Mouse (Mus musculus): ENCODE results near the gene Tnni3. TPM values are rescaled to one million over a fixed set of nuclear protein-coding genes. Genes with fewer than 3 reads are reported as not detected.
A peak's percentile ranks its signal among the peaks of the same experiment; 100 is the strongest.

Gene Tnni3
- polyA plus RNA-seq, 1 experiment from 2014 or later = 2.2 TPM

DNA sequence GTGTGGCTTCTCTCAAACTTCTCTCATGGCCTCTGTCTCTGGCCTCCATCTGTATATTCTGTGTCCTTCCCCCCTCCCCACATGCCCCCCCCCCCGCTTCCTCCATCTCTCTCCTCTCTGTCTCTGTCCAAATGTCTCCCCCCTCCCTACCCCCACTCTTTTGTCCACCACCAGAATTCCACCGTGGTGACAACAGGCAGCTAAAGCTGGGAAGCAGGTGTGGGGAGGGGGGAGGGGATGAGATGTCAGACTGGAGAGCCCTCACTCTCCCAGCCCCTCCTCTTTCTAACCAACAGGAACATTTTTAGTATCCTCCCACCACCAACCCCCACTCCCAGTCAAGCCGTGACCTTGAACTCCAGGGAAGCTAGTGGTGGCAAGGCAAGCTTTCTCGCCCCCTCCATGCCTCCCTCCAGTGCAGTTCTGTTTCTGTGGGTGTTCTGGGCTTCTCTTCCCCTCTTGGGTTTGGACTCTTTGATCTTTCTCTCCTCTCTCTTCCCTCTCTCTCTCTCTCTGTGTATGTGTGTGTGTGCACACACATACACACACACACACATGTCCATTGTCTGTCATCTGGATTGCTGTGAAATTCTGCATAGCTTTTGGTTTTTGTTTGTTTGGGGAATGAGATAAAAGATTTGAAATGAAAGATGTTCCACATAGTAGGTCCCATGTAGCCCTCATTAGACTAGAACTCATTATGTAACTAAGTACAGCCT lies 7.5 kb downstream of the Tnni3 start, which contains the start of gene Tnnt1:
Gene Tnnt1 (minus strand): TSS at position 51 of the 719 bp plus-strand sequence.
- Histone ChIP-seq H3K36me3 (no peaks in the 10 kb centered on the region), H3K4me1 (peaks cover 27% of the 10 kb centered on the region), H3K27me3 (peaks cover 18% of the 10 kb centered on the region), H3K27ac (no peak within 1 kb of the TSS), H3K9ac (no peak within 1 kb of the TSS), H3K4me2 (replicated peaks) (no peak within 1 kb of the TSS; the same call in 1 of the 2 replicates), H3K9me3 (replicated peaks) (no peaks in the 10 kb centered on the region), H3K4me3 (no peak within 1 kb of the TSS)
- 15% methylated on average over 4 of the region's 4 CpGs for WGBS
- ATAC-seq (ENCODE audit: low FRiP score) = 0 out of 2 replicates have a peak, but pooled peaks have one; percentile 35

- peak; percentile 41 for ATAC-seq (ENCODE audit: low FRiP score)
- no peak overlapping the region; the same call in 1 of the 2 replicates for H3K4me2 ChIP-seq (replicated peaks)
Observed at GRCm38 (mm10) chr7:4515853-4516252, 8.2 kb downstream of the Tnni3 start.

GRCm38 (mm10) chr7:4513829-4514712 lies 10.0 kb downstream of the Tnni3 start:
- Histone ChIP-seq H3K4me3 (no peak overlapping the region; the same call in 1 of the 2 replicates), H3K4me2 (replicated peaks) (no peak overlapping the region), H3K9ac (peak overlapping the region; percentile 27), H3K27me3 (peaks cover under 1% of the 10 kb centered on the region; the same call in 1 of the 2 replicates), H3K27ac (no peak overlapping the region), H3K9me3 (replicated peaks) (no peaks in the 10 kb centered on the region), H3K36me3 (no peaks in the 10 kb centered on the region), H3K4me1 (peaks cover 22% of the 10 kb centered on the region)
- no peak for ATAC-seq (ENCODE audit: low FRiP score)
- WGBS = 62% methylated on average over 6 of the region's 6 CpGs

More at GRCm38 (mm10) chr7:4515853-4516252, 8.2 kb downstream of the Tnni3 start:
- no peak overlapping the region for H3K9ac ChIP-seq
- peaks cover 20% of the 10 kb centered on the region for H3K4me1 ChIP-seq
- no peak overlapping the region for H3K4me3 ChIP-seq
- no peaks in the 10 kb centered on the region for H3K9me3 ChIP-seq (replicated peaks)
- no peaks in the 10 kb centered on the region for H3K36me3 ChIP-seq
- WGBS = 59% methylated on average over 6 of the region's 6 CpGs
- peaks cover 12% of the 10 kb centered on the region for H3K27me3 ChIP-seq
- H3K27ac ChIP-seq = no peak overlapping the region

- Histone ChIP-seq H3K27me3 (peaks cover 9% of the 10 kb centered on the region), H3K4me1 (peaks cover 22% of the 10 kb centered on the region), H3K36me3 (no peaks in the 10 kb centered on the region), H3K9ac (no peak overlapping the region), H3K27ac (no peak overlapping the region), H3K4me2 (replicated peaks) (no peak overlapping the region), H3K4me3 (no peak overlapping the region), H3K9me3 (replicated peaks) (no peaks in the 10 kb centered on the region)
- no peak for ATAC-seq (ENCODE audit: low FRiP score)
- 32% methylated on average over 13 of the region's 13 CpGs for WGBS
Observed at GRCm38 (mm10) chr7:4513236-4513635, 10.8 kb downstream of the Tnni3 start.

GRCm38 (mm10) chr7:4511489-4512224 lies 12.4 kb downstream of the Tnni3 start:
- Histone ChIP-seq H3K9me3 (replicated peaks) (no peaks in the 10 kb centered on the region), H3K4me1 (peaks cover 20% of the 10 kb centered on the region), H3K9ac (no peak overlapping the region), H3K36me3 (no peaks in the 10 kb centered on the region), H3K27me3 (peaks cover 9% of the 10 kb centered on the region), H3K4me3 (no peak overlapping the region), H3K4me2 (replicated peaks) (no peak overlapping the region), H3K27ac (no peak overlapping the region)
- no peak for ATAC-seq (ENCODE audit: low FRiP score)
- 75% methylated on average over 8 of the region's 8 CpGs for WGBS

DNA sequence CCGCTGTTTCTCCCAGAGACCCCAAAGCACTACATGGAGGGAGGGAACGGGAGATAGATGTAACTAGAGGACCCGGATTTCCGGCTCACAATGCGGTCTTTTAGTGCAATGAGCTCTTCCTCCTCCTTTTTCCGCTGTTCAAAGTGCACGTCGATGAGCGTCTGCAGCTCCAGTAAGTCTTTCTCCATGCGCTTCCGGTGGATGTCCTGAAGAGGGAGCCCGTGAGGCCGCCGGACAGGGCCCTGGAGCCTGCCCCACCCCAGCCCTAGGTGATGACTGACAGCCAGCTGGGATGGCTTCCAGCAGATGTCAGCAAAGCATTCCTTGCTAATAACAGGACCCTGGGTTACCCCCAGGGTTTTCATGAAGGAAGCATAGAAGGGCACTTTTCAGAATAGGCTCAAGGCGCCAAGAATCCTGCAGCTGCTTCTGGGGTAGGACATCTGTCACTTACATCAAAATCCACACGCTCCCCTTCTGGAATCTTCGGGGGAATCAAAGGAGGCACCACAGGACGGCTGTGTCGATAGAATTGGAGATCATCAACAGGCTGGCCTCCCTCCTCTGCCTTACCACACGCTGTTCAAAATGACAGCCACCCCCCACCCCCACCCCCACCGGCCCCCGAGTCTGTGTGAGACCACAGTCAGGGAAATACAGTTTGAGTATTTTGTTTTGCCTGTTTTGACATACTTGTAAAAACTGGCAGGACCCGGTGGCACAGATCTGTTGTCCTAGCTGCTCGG lies 14.0 kb downstream of the Tnni3 start:
- peak; percentile 85 for ATAC-seq (ENCODE audit: low FRiP score)

DNA sequence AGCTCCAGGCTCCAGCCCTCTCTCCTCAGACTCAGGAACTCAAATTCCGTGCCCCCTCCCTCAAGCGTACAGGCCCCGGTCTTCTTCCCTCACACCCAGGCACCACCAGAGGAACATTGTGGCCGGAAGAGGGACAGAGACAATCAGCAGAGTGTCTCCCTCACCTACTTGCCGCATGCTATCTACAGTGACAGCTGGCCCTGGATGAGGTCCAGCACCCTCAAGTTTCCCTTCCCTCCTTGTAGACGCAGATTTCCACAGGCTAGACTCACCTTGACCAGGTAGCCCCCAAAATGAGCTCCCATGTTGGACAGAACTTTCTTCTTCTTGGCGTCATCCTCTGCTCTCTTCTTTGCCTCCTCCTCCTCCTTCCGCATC lies 15.3 kb downstream of the Tnni3 start:
- Histone ChIP-seq H3K27ac (no peak overlapping the region), H3K36me3 (no peaks in the 10 kb centered on the region), H3K4me1 (peaks cover 4% of the 10 kb centered on the region; the same call in 1 of the 2 replicates), H3K9ac (no peak overlapping the region), H3K9me3 (replicated peaks) (no peaks in the 10 kb centered on the region), H3K4me2 (replicated peaks) (no peak overlapping the region), H3K27me3 (peaks cover 9% of the 10 kb centered on the region), H3K4me3 (no peak overlapping the region)
- WGBS = 88% methylated on average over 8 of the region's 8 CpGs
- no peak for ATAC-seq (ENCODE audit: low FRiP score)

More for the DNA sequence above, 14.0 kb downstream of the Tnni3 start:
- H3K36me3 ChIP-seq = no peaks in the 10 kb centered on the region
- 0 out of 2 replicates have a peak overlapping the region, but pooled peaks have one; percentile 4 for H3K9ac ChIP-seq
- no peak overlapping the region for H3K4me3 ChIP-seq
- WGBS = 11% methylated on average over 24 of the region's 24 CpGs
- H3K9me3 ChIP-seq (replicated peaks) = no peaks in the 10 kb centered on the region
- no peak overlapping the region; the same call in 1 of the 2 replicates for H3K4me2 ChIP-seq (replicated peaks)
- peaks cover 9% of the 10 kb centered on the region for H3K27me3 ChIP-seq
- H3K27ac ChIP-seq = peak overlapping the region; percentile 40; the same call in 1 of the 2 replicates
- peaks cover 10% of the 10 kb centered on the region; the same call in 1 of the 2 replicates for H3K4me1 ChIP-seq

- peaks cover 4% of the 10 kb centered on the region; the same call in 1 of the 2 replicates for H3K4me1 ChIP-seq
- H3K4me2 ChIP-seq (replicated peaks) = no peak overlapping the region
- H3K36me3 ChIP-seq = no peaks in the 10 kb centered on the region
- no peak overlapping the region for H3K4me3 ChIP-seq
- WGBS = 74% methylated on average over 30 of the region's 32 CpGs
- no peak for ATAC-seq (ENCODE audit: low FRiP score)
- H3K27me3 ChIP-seq = peaks cover 9% of the 10 kb centered on the region
- no peak overlapping the region for H3K9ac ChIP-seq
- H3K27ac ChIP-seq = no peak overlapping the region
- H3K9me3 ChIP-seq (replicated peaks) = no peaks in the 10 kb centered on the region
Observed at GRCm38 (mm10) chr7:4508062-4508738, 15.8 kb downstream of the Tnni3 start.

- no peaks in the 10 kb centered on the region for H3K36me3 ChIP-seq
- no peak overlapping the region for H3K4me3 ChIP-seq
- 83% methylated on average over 3 of the region's 4 CpGs for WGBS
- no peak for ATAC-seq (ENCODE audit: low FRiP score)
- no peaks in the 10 kb centered on the region for H3K9me3 ChIP-seq (replicated peaks)
- peaks cover 9% of the 10 kb centered on the region for H3K27me3 ChIP-seq
- no peak overlapping the region for H3K27ac ChIP-seq
- H3K9ac ChIP-seq = no peak overlapping the region
- H3K4me1 ChIP-seq = peaks cover 4% of the 10 kb centered on the region; the same call in 1 of the 2 replicates
- no peak overlapping the region for H3K4me2 ChIP-seq (replicated peaks)
Observed at GRCm38 (mm10) chr7:4507220-4507619, 16.8 kb downstream of the Tnni3 start.

DNA sequence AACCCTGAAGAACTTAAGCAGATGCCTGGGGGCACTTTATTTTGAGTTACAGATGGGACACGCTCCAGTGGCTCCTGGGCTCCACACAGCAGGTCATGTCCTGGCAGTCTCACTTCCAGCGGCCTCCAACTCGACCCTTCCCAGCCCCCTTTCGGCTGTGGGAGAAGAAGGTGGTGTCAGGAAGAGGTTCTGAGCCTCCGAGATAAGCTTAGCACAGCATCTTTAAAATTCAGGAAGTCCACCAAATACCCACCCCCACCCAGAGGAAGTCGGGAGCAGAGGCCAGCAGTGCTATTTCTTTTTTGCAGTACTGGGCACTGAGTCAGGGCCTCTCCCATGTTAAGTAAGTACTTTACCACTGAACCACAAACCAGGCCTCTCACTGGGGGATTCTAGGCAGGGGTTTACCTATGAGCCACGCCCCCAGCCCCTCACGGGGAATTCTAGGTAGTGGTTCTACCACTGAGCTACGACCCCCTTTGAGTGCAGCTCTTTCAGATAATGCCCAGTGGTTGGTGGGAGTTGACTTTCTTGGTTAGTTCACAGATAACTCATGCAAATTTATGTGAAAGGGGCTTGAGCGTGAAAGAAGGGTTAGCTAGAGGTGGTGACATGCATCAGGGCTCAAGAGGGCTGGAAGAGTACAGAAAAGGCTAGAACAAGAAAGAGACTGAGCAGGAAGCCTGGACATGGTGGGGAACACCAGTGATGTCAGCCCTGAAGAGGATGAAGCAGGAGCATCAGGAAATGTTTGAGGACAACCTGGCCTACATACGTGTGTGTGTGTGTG lies 19.2 kb downstream of the Tnni3 start:
- H3K9me3 ChIP-seq (replicated peaks) = no peaks in the 10 kb centered on the region
- H3K27me3 ChIP-seq = peaks cover 9% of the 10 kb centered on the region
- no peak overlapping the region for H3K4me3 ChIP-seq
- no peak overlapping the region for H3K4me2 ChIP-seq (replicated peaks)
- no peak overlapping the region for H3K9ac ChIP-seq
- H3K4me1 ChIP-seq = peaks cover 8% of the 10 kb centered on the region
- no peak overlapping the region for H3K27ac ChIP-seq
- no peak for ATAC-seq (ENCODE audit: low FRiP score)
- 59% methylated on average over 11 of the region's 11 CpGs for WGBS
- H3K36me3 ChIP-seq = no peaks in the 10 kb centered on the region

All from hindbrain, embryonic 12.5 days (tissue).